Mouse (Mus musculus) megakaryocyte, embryonic 14.5 days (primary cell): ENCODE measurements around the gene Dnaic1.

Experiments
- FLI1 ChIP-seq: IDR thresholded peaks from 2 replicates; pipeline ENCODE4 v1.6.1; 2012; ENCODE audit warnings: low read length, inconsistent platforms, mixed read lengths
- GATA1 ChIP-seq: IDR thresholded peaks from 3 replicates; pipeline ENCODE4 v1.6.1; 2012; ENCODE audit warnings: mixed read lengths, low read length, inconsistent platforms, borderline replicate concordance

- TF ChIP-seq GATA1: no peak
- no peak for TF ChIP-seq FLI1
These were observed 48.9 kb upstream of the Dnaic1 start for GRCm38 (mm10) chr4:41520641-41521040.
